8 mouse cellular contexts compared by ENCODE assay signal in the genomic region with DNA sequence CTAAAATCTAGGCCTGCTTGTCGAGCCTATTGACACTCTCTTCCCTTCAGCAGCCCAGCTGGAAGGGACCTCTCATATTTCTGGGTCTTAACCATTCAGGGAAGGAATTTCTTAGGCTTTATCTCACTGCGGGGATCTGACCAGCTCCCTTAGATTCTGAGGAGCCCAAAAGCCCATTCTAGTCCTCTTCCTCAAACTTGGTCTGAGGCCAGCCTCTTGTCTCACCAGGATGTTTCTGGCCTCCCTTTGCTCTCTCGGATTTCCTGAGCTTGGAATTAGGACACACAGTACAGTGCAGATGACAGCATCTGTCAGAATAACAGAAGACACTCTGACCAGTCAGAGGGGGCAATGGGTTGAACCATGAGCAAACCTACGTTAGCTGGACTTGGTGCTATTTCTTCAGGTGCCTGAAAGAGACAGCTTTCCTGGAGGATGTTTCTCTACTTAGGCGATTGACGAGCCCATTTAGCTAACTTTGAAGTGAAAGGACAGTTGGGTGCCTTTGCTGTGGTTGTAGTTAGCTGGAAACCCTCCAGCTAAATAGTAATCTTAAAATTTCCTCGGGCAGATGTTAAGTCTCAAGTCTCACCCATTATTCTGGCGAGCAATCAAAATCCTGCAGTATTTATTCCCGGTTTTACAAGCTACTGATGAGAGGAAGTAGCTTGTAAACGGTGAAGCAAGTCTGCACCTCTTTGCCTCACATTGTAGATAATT. TPM values are rescaled to one million over a fixed set of nuclear protein-coding genes. Genes with fewer than 3 reads are reported as not detected.
DNase-seq lines count a peak whose midpoint lies in the region; ATAC-seq lines count a peak whose summit lies in the region.

No protein-coding gene starts in this region.

- ATAC-seq in embryonic facial prominence, embryonic 14.5 days (ENCODE audit: low read depth) = no peak
- ATAC-seq in limb, embryonic 12.5 days (ENCODE audit: insufficient number of reproducible peaks, insufficient read depth, low FRiP score, low TSS enrichment, low read depth) = no peak
- no peak for ATAC-seq in midbrain, embryonic 16.5 days

- H3K9me3 ChIP-seq in embryonic facial prominence, embryonic 14.5 days (ENCODE audit: control insufficient read depth, low read length) = no peaks in the 10 kb centered on the region
- H3K9me3 ChIP-seq in limb, embryonic 12.5 days = no peaks in the 10 kb centered on the region
- H3K9me3 ChIP-seq in midbrain, embryonic 16.5 days (replicated peaks; ENCODE audit: control insufficient read depth, low read length, poor library complexity, severe bottlenecking) = no peaks in the 10 kb centered on the region

- H3K36me3 ChIP-seq in embryonic facial prominence, embryonic 14.5 days (ENCODE audit: control insufficient read depth, insufficient read depth, low read length) = no peaks in the 10 kb centered on the region
- H3K36me3 ChIP-seq in limb, embryonic 12.5 days = no peaks in the 10 kb centered on the region
- H3K36me3 ChIP-seq in midbrain, embryonic 16.5 days (ENCODE audit: control insufficient read depth, insufficient read depth, low read length) = no peaks in the 10 kb centered on the region

- no peaks in the 10 kb centered on the region for H3K27me3 ChIP-seq in embryonic facial prominence, embryonic 14.5 days (replicated peaks; ENCODE audit: control insufficient read depth, insufficient read depth, low read length)
- no peaks in the 10 kb centered on the region for H3K27me3 ChIP-seq in limb, embryonic 12.5 days
- H3K27me3 ChIP-seq in midbrain, embryonic 16.5 days (ENCODE audit: control insufficient read depth, insufficient read depth, low read depth, low read length) = no peaks in the 10 kb centered on the region

- peak overlapping the region; percentile 80 for H3K4me2 ChIP-seq in embryonic facial prominence, embryonic 14.5 days (ENCODE audit: low read depth, low read length)
- peak overlapping the region; percentile 70 for H3K4me2 ChIP-seq in limb, embryonic 12.5 days
- peak overlapping the region; percentile 70 for H3K4me2 ChIP-seq in midbrain, embryonic 16.5 days (ENCODE audit: low read length)

- H3K4me3 ChIP-seq in embryonic facial prominence, embryonic 14.5 days (ENCODE audit: low read depth, low read length) = peak overlapping the region; percentile 93
- H3K4me3 ChIP-seq in limb, embryonic 12.5 days (replicated peaks) = peak overlapping the region; percentile 92
- peak overlapping the region; percentile 76 for H3K4me3 ChIP-seq in midbrain, embryonic 16.5 days (ENCODE audit: low read depth, low read length)

- H3K27ac ChIP-seq in embryonic facial prominence, embryonic 14.5 days (replicated peaks; ENCODE audit: low read depth, low read length) = no peak overlapping the region
- no peak overlapping the region for H3K27ac ChIP-seq in limb, embryonic 12.5 days
- no peak overlapping the region for H3K27ac ChIP-seq in midbrain, embryonic 16.5 days (ENCODE audit: low read length)

- WGBS in embryonic facial prominence, embryonic 14.5 days = 40% methylated on average over 10 of the region's 10 CpGs
- WGBS in limb, embryonic 12.5 days = 21% methylated on average over 10 of the region's 10 CpGs
- WGBS in midbrain, embryonic 16.5 days = 61% methylated on average over 10 of the region's 10 CpGs

- DNase-seq in urinary bladder, postnatal 14 days (ENCODE audit: low spot score) = peak; percentile 8
- no peak for DNase-seq in urinary bladder, postnatal 10 days (ENCODE audit: low spot score)
- peak; percentile 14 for DNase-seq in embryonic facial prominence, embryonic 14.5 days (ENCODE audit: low spot score)
- peak; percentile 27 for DNase-seq in heart, postnatal 4 days
- no peak for DNase-seq in B cell, adult 2 months
- DNase-seq in right cerebral cortex, postnatal 4 days = no peak

- peaks cover 15% of the 10 kb centered on the region for H3K4me1 ChIP-seq in embryonic facial prominence, embryonic 14.5 days (ENCODE audit: control insufficient read depth, insufficient read depth, low read length)
- peaks cover 29% of the 10 kb centered on the region for H3K4me1 ChIP-seq in limb, embryonic 12.5 days (replicated peaks)
- peaks cover 26% of the 10 kb centered on the region for H3K4me1 ChIP-seq in midbrain, embryonic 16.5 days (ENCODE audit: control insufficient read depth, insufficient read depth, low read length)

- H3K9ac ChIP-seq in embryonic facial prominence, embryonic 14.5 days (ENCODE audit: low read depth, low read length) = peak overlapping the region; percentile 94
- H3K9ac ChIP-seq in limb, embryonic 12.5 days (replicated peaks) = no peak overlapping the region; the same call in 1 of the 2 replicates
- peak overlapping the region; percentile 94 for H3K9ac ChIP-seq in midbrain, embryonic 16.5 days (ENCODE audit: low read depth, low read length)

RNA-seq across cellular contexts. Expression of gene Acadsb, which starts 1.0 kb away (rescaled TPM):
- 91.3 and 109 TPM in 2 replicates for polyA plus RNA-seq in embryonic facial prominence, embryonic 14.5 days (2014; fragmentation: Nextera tagmentation; extraction: Ambion mirVana)
- total RNA-seq in heart, postnatal 4 days (2021) = 10 to 100 TPM; 62.5 to 67.0 TPM
- polyA plus RNA-seq in limb, embryonic 12.5 days (2016; fragmentation: Nextera tagmentation; extraction: Ambion mirVana) = 83.0 and 84.0 TPM in 2 replicates
- polyA plus RNA-seq in midbrain, embryonic 16.5 days (2015; fragmentation: Nextera tagmentation; extraction: Ambion mirVana) = 115 and 121 TPM in 2 replicates

RNA-seq across cellular contexts. Expression of gene Ikzf5, which starts 1.1 kb away (rescaled TPM):
- 15.3 and 16.5 TPM in 2 replicates for polyA plus RNA-seq in embryonic facial prominence, embryonic 14.5 days (2014; fragmentation: Nextera tagmentation; extraction: Ambion mirVana)
- 10 to 100 TPM; 28.8 to 31.1 TPM for total RNA-seq in heart, postnatal 4 days (2021)
- polyA plus RNA-seq in limb, embryonic 12.5 days (2016; fragmentation: Nextera tagmentation; extraction: Ambion mirVana) = 18.0 and 19.3 TPM in 2 replicates
- 12.6 and 15.0 TPM in 2 replicates for polyA plus RNA-seq in midbrain, embryonic 16.5 days (2015; fragmentation: Nextera tagmentation; extraction: Ambion mirVana)

RNA-seq across cellular contexts. Expression of gene Pstk, which starts 40.4 kb away (rescaled TPM):
- 60.3 and 62.9 TPM in 2 replicates for polyA plus RNA-seq in embryonic facial prominence, embryonic 14.5 days (2014; fragmentation: Nextera tagmentation; extraction: Ambion mirVana)
- 10 to 100 TPM; 59.7 to 61.8 TPM for total RNA-seq in heart, postnatal 4 days (2021)
- polyA plus RNA-seq in limb, embryonic 12.5 days (2016; fragmentation: Nextera tagmentation; extraction: Ambion mirVana) = 72.5 and 79.4 TPM in 2 replicates
- 48.6 and 49.2 TPM in 2 replicates for polyA plus RNA-seq in midbrain, embryonic 16.5 days (2015; fragmentation: Nextera tagmentation; extraction: Ambion mirVana)

RNA-seq across cellular contexts. Expression of gene 2310057M21Rik, which starts 48.8 kb away (rescaled TPM):
- 21.9 and 25.6 TPM in 2 replicates for polyA plus RNA-seq in embryonic facial prominence, embryonic 14.5 days (2014; fragmentation: Nextera tagmentation; extraction: Ambion mirVana)
- total RNA-seq in heart, postnatal 4 days (2021) = 10 to 100 TPM; 17.7 to 19.4 TPM
- polyA plus RNA-seq in limb, embryonic 12.5 days (2016; fragmentation: Nextera tagmentation; extraction: Ambion mirVana) = 21.1 and 23.8 TPM in 2 replicates
- polyA plus RNA-seq in midbrain, embryonic 16.5 days (2015; fragmentation: Nextera tagmentation; extraction: Ambion mirVana) = 29.9 and 32.4 TPM in 2 replicates

Comparison
In these comparisons a context has a peak if more than half of its experiments do, and no peak if none do; other contexts are left out.
1. DNase-seq: peak in urinary bladder, postnatal 14 days (single experiment), embryonic facial prominence, embryonic 14.5 days (single experiment) and heart, postnatal 4 days (single experiment); none in urinary bladder, postnatal 10 days (single experiment), B cell, adult 2 months (0 of 2) and right cerebral cortex, postnatal 4 days (single experiment).
2. Peak in every context shown above with its lines, with median percentiles within 50 percentile points of each other: H3K4me2 ChIP-seq and H3K4me3 ChIP-seq.